Mouse (Mus musculus): ENCODE measurements around the gene Camsap1.

Camsap1 gene

GRCm38 (mm10) chr2:25888144-25888543 lies 94.9 kb downstream of the Camsap1 start:
- DNase-seq (ENCODE audit: low read depth in 2 of 2, low spot score in 2 of 2) = no peak

DNA sequence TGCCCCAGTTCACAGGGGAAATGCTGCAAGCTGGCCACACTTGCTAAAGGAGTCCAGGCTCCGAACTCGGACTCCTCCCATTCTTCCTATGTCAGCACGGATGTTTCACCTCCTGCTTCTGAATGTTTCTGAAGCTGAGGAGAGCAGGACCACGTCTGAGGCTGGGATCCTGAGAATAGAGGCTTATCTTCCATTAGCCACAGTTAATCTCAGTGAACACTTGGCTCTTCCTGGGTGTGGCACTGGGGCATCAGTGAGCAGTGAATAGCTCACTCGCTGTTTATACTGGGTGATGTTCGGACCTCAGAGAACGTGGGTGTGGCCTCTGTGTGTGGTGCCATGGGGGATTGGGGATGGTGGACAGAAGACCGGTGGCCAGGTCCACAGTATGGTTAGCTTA lies 95.9 kb downstream of the Camsap1 start:
- DNase-seq (ENCODE audit: low read depth in 2 of 2, low spot score in 2 of 2) = no peak

GRCm38 (mm10) chr2:25884756-25885155 lies 98.3 kb downstream of the Camsap1 start:
- no peak for DNase-seq (ENCODE audit: low read depth in 2 of 2, low spot score in 2 of 2)

GRCm38 (mm10) chr2:25882276-25882675 lies 100.8 kb downstream of the Camsap1 start:
- no peak for DNase-seq (ENCODE audit: low read depth in 2 of 2, low spot score in 2 of 2)

- DNase-seq (ENCODE audit: low read depth in 2 of 2, low spot score in 2 of 2) = no peak
These were observed 104.0 kb downstream of the Camsap1 start for GRCm38 (mm10) chr2:25879061-25879460.

- no peak for DNase-seq (ENCODE audit: low read depth in 2 of 2, low spot score in 2 of 2)
These were observed 104.6 kb downstream of the Camsap1 start for GRCm38 (mm10) chr2:25878516-25878915.

DNA sequence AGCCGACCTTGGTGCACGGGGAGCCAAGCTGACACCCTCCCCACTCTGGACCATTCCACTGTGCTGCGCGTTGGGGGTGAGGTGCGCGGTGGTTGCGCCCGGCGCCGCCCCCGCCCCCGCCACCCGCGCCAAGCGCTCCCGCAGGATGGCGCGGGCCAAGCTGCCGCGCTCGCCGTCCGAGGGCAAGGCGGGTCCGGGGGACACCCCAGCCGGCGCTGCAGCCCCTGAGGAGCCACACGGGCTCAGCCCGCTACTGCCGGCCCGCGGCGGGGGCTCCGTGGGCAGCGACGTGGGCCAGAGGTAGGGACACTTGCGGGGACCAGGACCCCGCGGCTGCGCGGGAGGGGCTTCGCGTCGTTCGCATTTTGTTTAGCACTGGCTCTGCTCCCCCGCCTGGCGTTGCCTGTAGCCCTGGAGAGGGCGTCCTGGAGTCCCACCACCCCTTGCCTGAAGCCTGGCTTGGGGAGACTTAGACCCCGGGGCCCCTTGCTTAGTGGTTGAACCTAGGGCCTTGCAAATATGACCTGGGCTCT lies 105.3 kb downstream of the Camsap1 start:
- DNase-seq (ENCODE audit: low read depth in 2 of 2, low spot score in 2 of 2) = no peak

- DNase-seq (ENCODE audit: low read depth in 2 of 2, low spot score in 2 of 2) = no peak
These were observed 105.8 kb downstream of the Camsap1 start for GRCm38 (mm10) chr2:25877250-25877735.
